Mouse (Mus musculus) lung, postnatal 0 days (tissue): ENCODE results near the gene Dennd2a. TPM values are rescaled to one million over a fixed set of nuclear protein-coding genes. Genes with fewer than 3 reads are reported as not detected.

Source experiments
- ATAC-seq: fragments of 200-750 bp; cut with Nextera tagmentation; 2 replicates; pipeline ENCODE4 v1.8.0; 2017; ENCODE audit warnings: moderate library complexity
- DNase-seq: peaks from one replicate; pipeline ENCODE4 v3.0.0-alpha.2; 2016; ENCODE audit warnings: low spot score
- H3K27ac ChIP-seq: fragments of 300-500 bp; sonication (generic); 2 replicates; pipeline ENCODE4 v1.5.1; 2014; ENCODE audit warnings: antibody characterized with exemption, mild to moderate bottlenecking, low read length, mixed read lengths
- H3K27me3 ChIP-seq: fragments of 300-500 bp; sonication (generic); replicated peaks from 2 replicates; pipeline ENCODE4 v1.6.1; 2014; ENCODE audit warnings: low read length, mixed read lengths; ENCODE audit not compliant: insufficient read depth
- H3K36me3 ChIP-seq: fragments of 300-500 bp; sonication (generic); 2 replicates; pipeline ENCODE4 v1.6.1; 2014; ENCODE audit warnings: low read length, mixed read lengths; ENCODE audit not compliant: insufficient read depth
- H3K4me1 ChIP-seq: fragments of 300-500 bp; sonication (generic); 2 replicates; pipeline ENCODE4 v1.6.1; 2014; ENCODE audit warnings: antibody characterized with exemption, low read depth, low read length, mixed read lengths; ENCODE audit not compliant: insufficient read depth
- H3K4me2 ChIP-seq: fragments of 300-500 bp; sonication (generic); replicated peaks from 2 replicates; pipeline ENCODE4 v1.6.1; 2014; ENCODE audit warnings: low read depth, mild to moderate bottlenecking, low read length, moderate library complexity, mixed read lengths
- H3K4me3 ChIP-seq: fragments of 300-500 bp; sonication (generic); 2 replicates; pipeline ENCODE4 v1.5.1; 2014; ENCODE audit warnings: low read depth, low read length
- H3K9ac ChIP-seq: fragments of 300-500 bp; sonication (generic); replicated peaks from 2 replicates; pipeline ENCODE4 v1.6.1; 2014; ENCODE audit warnings: low read depth, mild to moderate bottlenecking
- H3K9me3 ChIP-seq: fragments of 300-500 bp; sonication (generic); 2 replicates; pipeline ENCODE4 v1.6.1; 2016; ENCODE audit warnings: low read length, mixed read lengths
- CTCF ChIP-seq: IDR thresholded peaks from 2 replicates; pipeline ENCODE4 v1.5.1; 2016; ENCODE audit warnings: antibody characterized with exemption, mild to moderate bottlenecking
- EP300 ChIP-seq: IDR thresholded peaks from 2 replicates; pipeline ENCODE4 v1.6.1; 2016; ENCODE audit warnings: antibody characterized with exemption, mild to moderate bottlenecking, control low read depth
- WGBS: fragments of 180-500 bp; shearing (Covaris S2); extraction: QIAGEN DNeasy Blood & Tissue Kit; methylation state at CpG from one replicate; pipeline ENCODE4 v1.1.7; 2014; 5-methylcytosine and 5-hydroxymethylcytosine counted together
- polyA plus RNA-seq: library from polyadenylated mRNA; unstranded; fragments of >200 nt; fragmentation: Nextera tagmentation; extraction: Ambion mirVana; gene quantifications from 2 replicates; pipeline ENCODE4 v1.2.1, GENCODE M21; 2015

Gene Dennd2a
- polyA plus RNA-seq, 1 experiment from 2014 or later = 13.8 TPM

DNA sequence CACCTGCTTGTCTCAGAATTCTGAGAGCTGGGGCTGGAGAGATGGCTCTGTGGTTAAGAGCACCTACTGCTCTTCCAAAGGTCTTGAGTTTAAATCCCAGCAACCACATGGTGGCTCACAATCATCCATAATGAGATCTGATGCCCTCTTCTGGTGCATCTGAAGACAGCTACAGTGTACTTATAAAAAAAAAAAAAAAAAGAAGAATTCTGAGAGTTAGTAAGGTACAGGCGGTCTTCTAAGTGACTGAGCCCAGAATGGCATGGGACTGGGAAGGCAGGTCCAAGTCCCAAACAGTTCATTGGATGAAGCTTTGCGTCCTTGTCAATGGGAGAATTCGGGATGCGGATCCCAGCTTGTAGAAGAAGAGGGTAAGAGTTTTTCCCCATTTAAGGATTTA lies 104.1 kb downstream of the Dennd2a start:
- DNase-seq (no peak), ATAC-seq (no peak)
- no peaks in the 10 kb centered on the region for H3K4me1 ChIP-seq
- H3K4me3 ChIP-seq = no peak overlapping the region
- H3K4me2 ChIP-seq = no peak overlapping the region
- WGBS = 87% methylated on average over 4 of the region's 4 CpGs
- no peaks in the 10 kb centered on the region for H3K9me3 ChIP-seq
- TF ChIP-seq EP300 = no peak
- 0 out of 2 replicates have a peak, but pooled peaks have one; percentile 8 for TF ChIP-seq CTCF
- no peaks in the 10 kb centered on the region for H3K27me3 ChIP-seq
- H3K9ac ChIP-seq = no peak overlapping the region
- no peak overlapping the region for H3K27ac ChIP-seq
- no peaks in the 10 kb centered on the region for H3K36me3 ChIP-seq

DNA sequence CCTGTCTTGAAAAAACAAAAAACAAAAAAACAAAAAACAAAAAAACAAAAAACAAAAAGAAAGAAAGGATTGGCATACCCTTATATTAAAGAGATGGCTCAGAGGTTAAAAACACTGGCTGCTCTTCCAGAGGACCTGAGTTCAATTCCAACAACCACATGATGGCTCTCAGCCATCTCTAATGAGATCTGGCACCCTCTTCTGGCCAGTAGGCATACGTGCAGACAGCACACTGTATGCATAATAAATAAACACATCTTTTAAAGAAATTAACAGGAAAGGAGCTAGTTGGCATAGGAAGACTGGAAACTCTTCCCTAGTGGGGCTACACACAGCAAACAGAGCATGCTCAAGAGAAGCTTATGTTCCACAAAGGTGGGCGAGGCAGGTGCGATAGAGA lies 106.6 kb downstream of the Dennd2a start:
- no peak overlapping the region for H3K4me2 ChIP-seq
- 72% methylated on average over 3 of the region's 3 CpGs for WGBS
- DNase-seq = no peak

DNA sequence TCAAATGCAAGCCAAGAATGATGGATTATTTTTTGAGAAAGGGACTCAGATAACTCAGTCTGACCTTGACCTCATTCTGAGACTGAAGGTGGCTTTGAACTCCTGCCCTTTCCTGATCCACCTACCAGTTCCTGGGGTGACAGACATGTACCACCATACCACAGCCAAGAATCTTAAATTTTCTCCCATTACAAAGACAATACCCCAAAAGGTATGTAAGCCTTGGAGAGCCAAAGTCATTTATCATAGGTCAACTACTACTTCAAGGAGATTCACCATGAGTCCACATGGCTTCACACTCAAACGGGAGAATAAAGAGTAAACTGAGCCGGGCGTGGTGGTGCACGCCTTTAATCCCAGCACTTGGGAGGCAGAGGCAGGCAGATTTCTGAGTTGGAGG lies 107.1 kb downstream of the Dennd2a start:
- DNase-seq (no peak), ATAC-seq (no peak)
- WGBS = 85% methylated on average over 4 of the region's 4 CpGs
- no peak overlapping the region for H3K4me3 ChIP-seq
- H3K27me3 ChIP-seq = no peaks in the 10 kb centered on the region
- no peaks in the 10 kb centered on the region for H3K9me3 ChIP-seq
- no peak overlapping the region for H3K4me2 ChIP-seq
- no peak overlapping the region for H3K9ac ChIP-seq
- no peaks in the 10 kb centered on the region for H3K36me3 ChIP-seq
- no peak overlapping the region for H3K27ac ChIP-seq
- TF ChIP-seq CTCF = no peak
- no peak for TF ChIP-seq EP300
- no peaks in the 10 kb centered on the region for H3K4me1 ChIP-seq

More for the DNA sequence above, 106.6 kb downstream of the Dennd2a start:
- no peak overlapping the region for H3K27ac ChIP-seq
- H3K9me3 ChIP-seq = no peaks in the 10 kb centered on the region
- no peak for ATAC-seq
- no peak overlapping the region for H3K9ac ChIP-seq
- no peaks in the 10 kb centered on the region for H3K4me1 ChIP-seq
- TF ChIP-seq CTCF = peak; percentile 51
- no peak for TF ChIP-seq EP300
- H3K36me3 ChIP-seq = no peaks in the 10 kb centered on the region
- H3K4me3 ChIP-seq = no peak overlapping the region
- H3K27me3 ChIP-seq = no peaks in the 10 kb centered on the region

DNA sequence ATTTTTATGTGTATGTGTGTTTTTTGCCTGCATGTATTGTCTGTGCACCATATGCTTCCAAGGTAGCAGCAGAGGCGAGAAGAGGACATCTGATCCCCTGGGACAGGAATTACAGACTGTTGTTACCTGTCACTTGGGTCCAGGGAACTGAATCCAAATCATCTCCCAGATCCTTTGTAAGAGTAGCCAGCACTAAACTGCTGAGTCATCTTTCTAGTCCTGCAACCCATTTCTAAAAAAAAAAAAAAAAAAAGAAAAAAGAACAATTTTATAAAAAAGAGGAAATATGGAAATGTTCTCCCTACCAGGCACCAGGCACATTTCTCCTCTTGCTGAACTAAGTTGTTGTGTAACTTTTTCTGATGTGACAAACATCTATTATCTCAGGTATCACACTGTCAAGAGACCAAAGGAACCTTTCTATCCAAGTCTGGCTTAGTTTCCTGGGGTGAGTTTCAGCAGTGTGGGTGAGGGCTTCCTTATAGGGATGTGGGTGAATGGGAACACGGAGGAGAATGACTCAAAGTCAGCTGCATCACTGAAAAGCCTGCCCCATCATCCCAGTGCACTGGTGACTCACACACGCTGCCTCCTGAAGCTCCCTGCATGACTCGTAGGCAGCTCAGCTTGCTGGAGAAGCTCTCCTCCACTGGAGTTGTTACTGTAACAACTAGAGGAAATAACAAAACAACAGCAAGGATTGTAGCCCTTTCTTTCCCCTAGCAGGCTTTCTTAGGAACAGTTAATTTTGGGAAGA lies 110.1 kb downstream of the Dennd2a start:
- TF ChIP-seq CTCF (no peak), EP300 (no peak)
- 46% methylated on average over 4 of the region's 4 CpGs for WGBS
- Histone ChIP-seq H3K36me3 (no peaks in the 10 kb centered on the region), H3K9ac (no peak overlapping the region), H3K27me3 (no peaks in the 10 kb centered on the region), H3K4me2 (no peak overlapping the region), H3K27ac (no peak overlapping the region), H3K9me3 (no peaks in the 10 kb centered on the region), H3K4me3 (no peak overlapping the region), H3K4me1 (no peaks in the 10 kb centered on the region)
- DNase-seq (peak; percentile 46), ATAC-seq (no peak)

DNA sequence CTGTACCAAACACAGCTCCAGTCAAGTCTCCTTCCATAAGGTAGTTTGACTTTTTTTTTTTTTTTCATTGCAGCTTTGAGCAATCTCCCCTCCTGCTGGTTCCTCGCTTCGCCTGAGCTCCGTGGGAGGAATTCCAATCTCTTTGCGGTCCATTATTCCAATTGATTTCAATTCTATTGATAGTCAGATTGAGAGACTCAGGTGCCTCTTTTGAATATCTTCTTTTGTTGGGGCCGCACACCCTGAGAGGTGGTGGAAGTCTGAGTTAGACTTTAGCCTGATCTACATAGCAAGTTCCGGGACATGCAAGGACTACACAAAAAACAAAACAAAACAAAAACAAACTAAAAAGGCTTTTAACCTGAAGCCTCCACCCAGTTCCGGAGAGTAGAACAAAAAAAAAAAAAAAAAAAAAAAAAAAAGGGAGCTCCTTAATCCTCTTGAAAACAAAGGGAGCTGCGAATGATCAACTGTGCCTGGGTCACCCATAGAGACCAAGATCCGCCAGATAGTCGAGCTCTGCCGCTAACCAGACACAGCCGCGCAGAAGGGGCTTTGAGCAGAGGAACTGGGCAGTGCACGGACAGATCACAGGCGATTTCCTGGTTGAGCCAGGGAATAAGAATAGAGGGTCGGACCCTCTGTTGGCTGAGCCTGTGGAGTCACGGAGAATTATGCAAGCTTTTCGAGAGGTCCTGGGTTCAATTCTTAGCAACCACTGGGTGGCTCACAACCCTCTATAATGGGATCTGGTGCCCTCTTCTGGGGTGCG lies 111.7 kb downstream of the Dennd2a start:
- Histone ChIP-seq H3K36me3 (no peaks in the 10 kb centered on the region), H3K9ac (no peak overlapping the region), H3K4me3 (no peak overlapping the region; the same call in 1 of the 2 replicates), H3K27ac (no peak overlapping the region), H3K9me3 (no peaks in the 10 kb centered on the region), H3K27me3 (no peaks in the 10 kb centered on the region), H3K4me1 (no peaks in the 10 kb centered on the region), H3K4me2 (peak overlapping the region; percentile 32; the same call in 1 of the 2 replicates)
- WGBS = 14% methylated on average over 19 of the region's 19 CpGs
- ATAC-seq (no peak), DNase-seq (no peak)
- no peak; the same call in 1 of the 2 replicates for TF ChIP-seq CTCF
- no peak for TF ChIP-seq EP300

DNA sequence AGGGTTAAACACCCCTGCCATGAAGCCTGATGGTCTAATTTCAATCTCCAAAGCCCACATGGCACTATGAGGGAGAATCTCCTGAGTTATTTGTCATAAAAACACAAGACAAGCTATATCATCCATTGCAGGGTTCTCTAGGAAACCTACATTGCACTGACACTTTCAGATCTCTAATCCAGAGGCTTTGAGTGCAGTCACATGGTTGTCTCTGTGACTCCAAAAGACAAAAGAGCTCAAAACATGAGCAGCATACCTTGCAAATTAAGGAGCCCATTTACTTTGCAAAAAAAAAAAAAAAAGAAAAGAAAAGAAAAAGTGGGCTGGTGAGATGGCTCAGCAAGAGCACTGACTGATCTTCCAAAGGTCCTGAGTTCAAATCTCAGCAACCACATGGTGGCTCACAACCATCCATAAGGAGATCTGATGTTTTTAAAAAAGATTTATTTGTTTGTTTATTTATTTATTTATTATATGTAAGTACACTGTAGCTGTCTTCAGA lies 114.8 kb downstream of the Dennd2a start:
- Histone ChIP-seq H3K27me3 (no peaks in the 10 kb centered on the region), H3K4me2 (no peak overlapping the region), H3K27ac (no peak overlapping the region), H3K36me3 (no peaks in the 10 kb centered on the region), H3K4me3 (no peak overlapping the region), H3K4me1 (no peaks in the 10 kb centered on the region), H3K9me3 (no peaks in the 10 kb centered on the region), H3K9ac (no peak overlapping the region)
- ATAC-seq (no peak), DNase-seq (no peak)
- TF ChIP-seq EP300 = no peak
- no peak for TF ChIP-seq CTCF
